Mouse (Mus musculus) neural tube, embryonic 12.5 days (tissue): Measurements from ENCODE around the gene Kank2. TPM values are rescaled to one million over a fixed set of nuclear protein-coding genes. Genes with fewer than 3 reads are reported as not detected.

Source experiments
- ATAC-seq: fragments of 200-750 bp; cut with Nextera tagmentation; 2 replicates; pipeline ENCODE4 v1.8.0; 2017; ENCODE audit warnings: low read depth, mild to moderate bottlenecking, moderate TSS enrichment, moderate library complexity; ENCODE audit not compliant: low FRiP score
- H3K27ac ChIP-seq: fragments of 300-500 bp; sonication (generic); 2 replicates; pipeline ENCODE4 v1.5.1; 2016
- H3K27me3 ChIP-seq: fragments of 300-500 bp; sonication (generic); replicated peaks from 2 replicates; pipeline ENCODE4 v1.6.1; 2016; ENCODE audit warnings: mild to moderate bottlenecking
- H3K36me3 ChIP-seq: fragments of 300-500 bp; sonication (generic); 2 replicates; pipeline ENCODE4 v1.6.1; 2016; ENCODE audit warnings: mild to moderate bottlenecking
- H3K4me1 ChIP-seq: fragments of 300-500 bp; sonication (generic); 2 replicates; pipeline ENCODE4 v1.6.1; 2016
- H3K4me2 ChIP-seq: fragments of 300-500 bp; sonication (generic); replicated peaks from 2 replicates; pipeline ENCODE4 v1.6.1; 2016; ENCODE audit warnings: mild to moderate bottlenecking
- H3K4me3 ChIP-seq: fragments of 300-500 bp; sonication (generic); 2 replicates; pipeline ENCODE4 v1.5.1; 2016
- H3K9ac ChIP-seq: fragments of 300-500 bp; sonication (generic); 2 replicates; pipeline ENCODE4 v1.6.1; 2016; ENCODE audit warnings: mild to moderate bottlenecking
- H3K9me3 ChIP-seq: fragments of 300-500 bp; sonication (generic); 2 replicates; pipeline ENCODE4 v1.6.1; 2016; ENCODE audit warnings: mild to moderate bottlenecking
- WGBS: fragments of 180-500 bp; shearing (Covaris S2); methylation state at CpG from one replicate; pipeline ENCODE4 v1.1.7; 2016; 5-methylcytosine and 5-hydroxymethylcytosine counted together
- microRNA-seq: library from miRNA; unstranded; fragments of <30 nt; microRNA quantifications from one replicate; pipeline ENCODE4, GENCODE M21; 2017
- polyA plus RNA-seq: library from polyadenylated mRNA; unstranded; fragments of >200 nt; fragmentation: Nextera tagmentation; extraction: Ambion mirVana; gene quantifications from 2 replicates; pipeline ENCODE4 v1.2.1, GENCODE M21; 2016

The Kank2 gene
- polyA plus RNA-seq, 1 experiment from 2014 or later: 7.2 TPM

- H3K4me2 ChIP-seq: peak within 1 kb of the TSS; percentile 78
- under 1% methylated on average over 47 of the region's 47 CpGs for WGBS
- H3K4me3 ChIP-seq: peak within 1 kb of the TSS; percentile 71
- H3K4me1 ChIP-seq: peaks cover 21% of the 10 kb centered on the region
- H3K9me3 ChIP-seq: no peaks in the 10 kb centered on the region
- H3K9ac ChIP-seq: peak within 1 kb of the TSS; percentile 64
- H3K27me3 ChIP-seq: no peaks in the 10 kb centered on the region
- peaks cover 3% of the 10 kb centered on the region; the same call in 1 of the 2 replicates for H3K36me3 ChIP-seq
- H3K27ac ChIP-seq: peak within 1 kb of the TSS; percentile 79
- ATAC-seq: peak; percentile 89
These were observed 75.0 kb downstream of the Kank2 start, which contains the start of gene Ldlr for GRCm38 (mm10) chr9:21723377-21724146. Ldlr (plus strand) TSS chr9:21723483.

DNA sequence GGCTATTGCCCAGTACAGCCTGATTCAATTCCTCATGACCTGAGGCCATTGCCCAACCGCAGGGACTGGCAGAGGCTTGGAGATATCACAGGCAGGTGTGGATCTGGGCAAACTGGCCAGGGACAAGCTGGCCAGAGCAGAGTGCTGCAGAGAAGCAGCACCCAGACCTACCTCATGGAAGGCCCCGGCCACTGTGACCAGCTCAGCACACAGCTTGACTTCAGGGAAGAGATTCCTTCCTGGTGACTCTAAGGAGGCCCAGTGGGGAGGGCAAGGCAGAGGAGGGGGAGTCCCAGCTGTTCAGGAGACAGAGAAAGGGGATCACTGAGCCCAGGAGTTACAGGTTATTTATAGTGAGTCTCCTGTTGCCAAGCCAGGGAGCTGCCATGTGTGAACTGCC, 77.5 kb downstream of the Kank2 start:
- H3K27ac ChIP-seq: no peak overlapping the region

GRCm38 (mm10) chr9:21717015-21717414, 81.5 kb downstream of the Kank2 start:
- no peak overlapping the region for H3K4me3 ChIP-seq
- H3K27ac ChIP-seq: no peak overlapping the region
- H3K36me3 ChIP-seq: 0 out of 2 replicates have a peak, but pooled peaks cover 10% of the 10 kb centered on the region
- 85% methylated on average over 2 of the region's 2 CpGs for WGBS
- H3K27me3 ChIP-seq: no peaks in the 10 kb centered on the region
- no peak overlapping the region for H3K9ac ChIP-seq
- H3K9me3 ChIP-seq: no peaks in the 10 kb centered on the region
- H3K4me2 ChIP-seq: no peak overlapping the region
- H3K4me1 ChIP-seq: no peaks in the 10 kb centered on the region; the same call in 1 of the 2 replicates
- ATAC-seq: no peak; the same call in 1 of the 2 replicates

More for the DNA sequence above, 77.5 kb downstream of the Kank2 start:
- Histone ChIP-seq H3K4me2 (no peak overlapping the region), H3K27me3 (no peaks in the 10 kb centered on the region), H3K4me3 (no peak overlapping the region), H3K36me3 (no peaks in the 10 kb centered on the region), H3K9ac (no peak overlapping the region), H3K4me1 (peaks cover 13% of the 10 kb centered on the region), H3K9me3 (no peaks in the 10 kb centered on the region)
- WGBS: 83% methylated on average over 2 of the region's 2 CpGs
- no peak for ATAC-seq

Small RNA genes within 50 kb of the gene (microRNA-seq; reads per million reads assigned to microRNA genes)
- gene Mir7083: 2.8 reads per million, percentile 7 among the genes with 10 or more reads in this experiment

Other genes with a start within 250 kb of the Kank2 start
- gene Timm29, start 206.0 kb downstream of the Kank2 start, polyA plus RNA-seq: 58.2 and 62.4 TPM in 2 replicates
- 22.0 and 22.1 TPM in 2 replicates for gene Yipf2, start 205.9 kb downstream of the Kank2 start, polyA plus RNA-seq
- 178 and 186 TPM in 2 replicates for gene Smarca4, start 182.6 kb downstream of the Kank2 start, polyA plus RNA-seq
- gene Ldlr, start 75.3 kb downstream of the Kank2 start, polyA plus RNA-seq: 30.4 and 33.2 TPM in 2 replicates
- 59.9 and 73.5 TPM in 2 replicates for gene Spc24, start 38.4 kb downstream of the Kank2 start, polyA plus RNA-seq
- 0.53 TPM in 1 of 2 replicates, not detected in the other for gene Angptl8, start 36.8 kb upstream of the Kank2 start, polyA plus RNA-seq
- gene Dock6, start 53.9 kb upstream of the Kank2 start, polyA plus RNA-seq: 26.2 and 26.9 TPM in 2 replicates
- gene Rab3d, start 119.4 kb upstream of the Kank2 start, polyA plus RNA-seq: 19.3 and 21.3 TPM in 2 replicates
- gene Ccdc159, start 128.7 kb upstream of the Kank2 start, polyA plus RNA-seq: 6.4 and 6.6 TPM in 2 replicates
- gene Tmem205, start 128.8 kb upstream of the Kank2 start, polyA plus RNA-seq: 36.1 and 42.3 TPM in 2 replicates
- 53.3 and 56.2 TPM in 2 replicates for gene Plppr2, start 138.3 kb upstream of the Kank2 start, polyA plus RNA-seq
- gene Swsap1, start 157.0 kb upstream of the Kank2 start, polyA plus RNA-seq: 8.1 and 9.7 TPM in 2 replicates
- 3.5 and 4.0 TPM in 2 replicates for gene Epor, start 164.8 kb upstream of the Kank2 start, polyA plus RNA-seq
- 2.0 and 2.8 TPM in 2 replicates for gene Rgl3, start 190.7 kb upstream of the Kank2 start, polyA plus RNA-seq
- 2.7 and 3.6 TPM in 2 replicates for gene Ccdc151, start 203.9 kb upstream of the Kank2 start, polyA plus RNA-seq
- gene Prkcsh, start 204.1 kb upstream of the Kank2 start, polyA plus RNA-seq: 104 and 109 TPM in 2 replicates